Mouse (Mus musculus): ENCODE measurements around the gene Dbx1.

The Dbx1 gene

GRCm38 (mm10) chr7:49636491-49637115 is at the start of gene Dbx1:
Dbx1 (minus strand) TSS chr7:49636849.
- no peak for DNase-seq

DNA sequence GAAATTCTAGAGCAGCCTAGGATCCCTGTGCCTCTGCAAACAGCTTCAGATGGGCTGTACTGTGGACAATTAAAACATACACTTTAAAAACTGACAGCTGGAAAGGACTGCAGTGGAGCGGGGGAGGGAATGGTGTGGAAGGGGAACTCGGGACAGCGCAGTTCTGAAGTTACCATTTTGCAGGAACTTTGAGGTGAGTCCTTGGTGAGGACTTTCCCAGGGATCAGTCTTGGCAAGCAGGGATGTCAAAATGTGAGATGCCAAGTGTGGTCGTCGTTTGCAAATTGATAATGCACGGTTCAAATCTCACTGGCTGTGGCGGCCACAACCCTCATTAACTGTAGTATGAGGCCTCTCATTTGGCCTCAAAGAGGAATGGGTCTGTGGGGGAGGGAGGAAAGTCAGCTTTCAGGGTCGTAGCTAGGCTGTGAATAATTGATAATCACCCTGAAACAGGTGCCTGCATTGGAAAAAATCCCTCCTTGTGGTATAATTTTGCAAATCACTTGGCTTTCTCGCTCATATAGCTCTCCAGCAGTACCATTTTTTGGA is 42.3 kb upstream of the Dbx1 start:
- DNase-seq: no peak

DNA sequence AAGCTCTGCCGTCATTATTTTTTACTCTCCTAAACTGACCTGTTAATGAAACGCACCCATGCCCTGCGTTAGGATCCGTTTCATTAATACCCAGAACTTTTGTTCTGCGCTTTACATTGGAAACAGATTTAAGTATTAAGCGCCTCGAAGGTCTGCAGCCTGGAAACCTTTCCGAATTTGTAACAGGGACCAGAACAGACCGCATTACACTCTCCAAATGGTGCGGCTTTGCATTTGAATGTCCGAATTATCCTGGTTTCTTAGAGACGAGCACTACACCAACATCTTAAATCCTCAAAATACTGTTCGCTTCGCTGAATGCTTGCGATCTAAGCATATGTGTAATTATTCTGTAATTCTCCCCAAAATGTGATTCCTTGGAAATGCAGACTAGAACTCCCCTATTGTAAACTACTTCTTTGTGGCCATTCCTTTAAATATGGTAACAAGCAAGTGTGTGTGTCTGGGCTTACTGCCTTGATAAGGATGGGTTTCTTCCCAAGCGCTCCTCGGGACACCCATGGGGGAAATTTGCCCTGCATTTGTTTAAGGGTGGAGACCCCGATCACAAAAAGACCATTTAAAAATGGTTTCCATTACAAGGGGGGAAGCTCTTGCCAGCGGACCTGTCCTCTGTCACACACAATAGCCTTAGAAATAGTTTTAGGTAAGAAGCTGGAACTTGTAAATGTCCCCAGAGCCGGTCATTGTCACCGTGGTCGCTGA is 41.6 kb upstream of the Dbx1 start:
- no peak for DNase-seq

GRCm38 (mm10) chr7:49677166-49677565 is 40.5 kb upstream of the Dbx1 start:
- no peak for DNase-seq

GRCm38 (mm10) chr7:49676627-49677026 is 40.0 kb upstream of the Dbx1 start:
- DNase-seq: no peak

DNA sequence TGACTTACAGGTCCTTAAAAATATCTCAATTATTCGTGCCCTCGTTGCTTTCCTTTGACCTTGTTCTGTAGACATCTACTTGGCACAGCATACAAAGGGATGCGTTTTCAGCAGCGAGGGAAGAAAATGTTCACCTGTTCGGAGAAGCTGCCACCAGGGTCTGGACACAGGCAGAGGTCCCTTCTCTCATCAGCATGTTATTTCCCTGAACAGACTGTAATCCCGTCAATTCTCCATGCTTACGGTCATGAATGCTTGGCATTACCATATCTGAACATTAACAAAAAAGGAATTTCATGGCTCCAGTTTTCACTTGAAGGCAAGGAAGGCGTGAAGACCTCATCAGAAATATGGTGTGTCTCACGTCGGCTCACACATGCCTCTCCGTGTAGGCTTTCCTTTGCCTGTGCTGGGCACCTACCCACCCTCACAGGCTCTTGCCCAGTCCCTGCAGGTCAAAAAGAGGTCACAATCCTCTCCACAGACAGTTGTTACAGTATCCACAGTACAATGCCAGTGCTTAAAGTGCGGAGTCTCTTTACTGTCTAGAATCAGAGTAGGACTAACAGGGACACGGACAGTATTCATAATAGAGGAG is 31.7 kb upstream of the Dbx1 start:
- no peak for DNase-seq

GRCm38 (mm10) chr7:49663575-49663974 is 26.9 kb upstream of the Dbx1 start:
- DNase-seq: no peak

DNA sequence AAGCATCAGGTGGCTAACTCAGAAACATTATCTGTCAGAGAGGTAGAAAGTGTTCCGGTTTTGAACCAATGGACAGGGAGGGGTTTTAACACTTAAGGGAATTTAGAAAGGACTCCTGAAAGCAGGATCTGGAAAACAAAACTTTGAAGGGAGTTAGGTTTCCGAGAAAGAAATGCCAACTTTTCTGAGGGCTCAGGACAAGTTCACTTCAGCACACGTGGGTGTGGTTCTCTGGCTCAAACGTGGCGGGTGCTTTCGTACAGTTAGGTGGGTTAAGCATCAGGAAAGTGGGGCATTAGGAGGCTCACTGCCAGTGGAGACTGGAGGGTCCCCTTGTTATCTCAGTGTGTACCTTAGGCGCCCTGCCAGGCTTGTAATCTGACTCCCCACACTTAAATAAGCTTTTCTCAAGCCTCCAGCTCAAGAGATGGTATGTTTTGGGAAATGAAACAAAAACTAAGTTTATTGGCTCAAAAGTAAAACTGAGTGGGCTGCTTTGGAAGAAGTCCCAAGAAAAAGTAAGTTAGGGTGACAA is 25.9 kb upstream of the Dbx1 start:
- no peak for DNase-seq

DNA sequence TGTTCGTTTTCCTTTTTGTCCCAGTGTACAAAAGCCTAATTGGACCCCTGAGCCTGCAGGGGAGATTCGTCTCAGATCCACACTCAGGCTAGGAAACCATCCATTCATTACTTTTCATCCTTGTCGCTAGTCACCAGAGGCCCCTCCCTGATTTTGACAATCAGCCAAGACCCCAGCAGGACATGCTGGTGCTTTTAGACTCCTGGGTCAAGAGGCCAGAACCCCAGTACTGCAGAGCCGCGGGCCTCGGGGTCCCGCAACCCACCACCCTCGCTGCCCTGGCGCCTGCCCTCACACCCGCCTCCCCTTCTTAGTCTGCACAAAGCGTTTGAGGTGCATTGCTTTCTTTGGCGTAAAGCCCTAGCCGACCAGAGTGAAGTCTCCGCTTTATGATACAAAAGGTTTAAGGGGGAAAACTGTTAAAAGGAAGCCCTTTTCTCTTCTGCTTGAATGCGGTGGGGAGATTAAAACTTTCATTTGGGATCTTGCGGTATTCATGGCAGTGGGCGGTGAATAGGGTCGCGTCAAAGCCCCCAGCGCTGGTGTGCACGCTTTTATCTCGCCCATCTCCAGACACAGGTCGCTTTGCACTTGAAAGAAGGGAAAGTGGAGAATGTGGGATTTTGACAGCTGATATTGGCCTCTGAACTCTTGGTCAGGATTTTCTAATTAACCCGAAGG is 25.3 kb upstream of the Dbx1 start:
- no peak for DNase-seq

GRCm38 (mm10) chr7:49640709-49641305 is 4.2 kb upstream of the Dbx1 start:
- no peak for DNase-seq

- no peak for DNase-seq
These were observed 3.4 kb upstream of the Dbx1 start for GRCm38 (mm10) chr7:49639864-49640708.

GRCm38 (mm10) chr7:49638941-49639776 is 2.5 kb upstream of the Dbx1 start:
- DNase-seq: no peak

DNA sequence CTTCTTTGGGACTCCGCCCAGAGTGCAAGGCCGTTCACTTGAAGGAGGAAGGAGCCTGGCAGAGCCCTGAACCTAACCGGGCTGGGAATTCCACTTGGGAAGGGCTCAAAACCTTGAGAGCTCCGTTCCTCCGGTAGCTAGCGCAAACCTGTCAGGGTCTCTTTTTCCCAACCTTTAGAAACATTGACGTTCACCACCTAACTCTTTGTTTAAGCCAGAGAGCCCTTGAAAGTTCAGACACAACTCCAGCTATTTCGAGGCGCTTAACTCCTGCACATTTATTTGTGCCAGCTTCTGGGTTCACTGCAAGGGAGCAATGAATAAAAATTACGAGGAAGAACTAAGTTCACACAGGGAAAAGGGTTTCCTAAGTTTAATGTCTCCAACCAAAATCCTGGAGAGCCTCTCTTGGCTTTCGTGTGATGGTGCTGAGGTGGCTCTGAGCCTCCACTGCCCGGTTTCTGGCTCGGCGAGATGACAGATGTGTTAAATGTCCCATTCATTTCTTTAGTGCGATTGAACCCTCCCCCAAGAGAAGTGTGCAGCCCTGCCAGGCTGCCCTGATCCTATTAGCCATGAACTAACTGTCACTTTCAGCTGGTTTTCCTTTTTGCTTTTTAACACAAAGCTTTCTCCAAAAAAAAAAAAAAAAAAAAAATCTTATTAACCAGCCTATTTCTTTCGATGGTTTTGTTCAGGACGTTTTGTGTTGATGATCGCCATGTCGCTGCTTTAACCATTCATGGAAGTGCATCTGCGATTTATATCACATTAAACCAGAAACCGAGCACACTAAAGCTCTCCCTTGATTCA is 1.4 kb upstream of the Dbx1 start:
- DNase-seq: no peak

DNA sequence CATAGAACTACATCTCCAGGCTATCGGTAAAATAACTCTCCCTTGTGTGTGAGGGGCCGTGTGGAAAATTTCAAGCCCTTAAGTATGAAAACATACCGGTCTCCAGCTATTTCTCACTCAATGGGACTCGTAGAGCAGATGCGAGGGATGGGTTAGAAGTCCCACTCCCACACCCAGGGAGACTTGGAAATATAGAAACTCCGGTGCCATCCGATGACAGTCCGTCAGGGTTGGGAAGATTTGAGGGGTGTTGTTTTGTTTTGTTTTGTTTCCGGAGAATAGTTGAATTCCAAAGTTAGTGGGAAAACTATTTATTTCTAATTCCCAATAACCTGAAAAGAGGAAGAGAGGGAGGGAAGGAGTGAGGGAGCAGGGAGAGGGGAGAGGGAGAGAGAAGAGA is 632 bp upstream of the Dbx1 start:
- DNase-seq: no peak

GRCm38 (mm10) chr7:49635971-49636370 is 678 bp downstream of the Dbx1 start:
- DNase-seq: no peak

DNA sequence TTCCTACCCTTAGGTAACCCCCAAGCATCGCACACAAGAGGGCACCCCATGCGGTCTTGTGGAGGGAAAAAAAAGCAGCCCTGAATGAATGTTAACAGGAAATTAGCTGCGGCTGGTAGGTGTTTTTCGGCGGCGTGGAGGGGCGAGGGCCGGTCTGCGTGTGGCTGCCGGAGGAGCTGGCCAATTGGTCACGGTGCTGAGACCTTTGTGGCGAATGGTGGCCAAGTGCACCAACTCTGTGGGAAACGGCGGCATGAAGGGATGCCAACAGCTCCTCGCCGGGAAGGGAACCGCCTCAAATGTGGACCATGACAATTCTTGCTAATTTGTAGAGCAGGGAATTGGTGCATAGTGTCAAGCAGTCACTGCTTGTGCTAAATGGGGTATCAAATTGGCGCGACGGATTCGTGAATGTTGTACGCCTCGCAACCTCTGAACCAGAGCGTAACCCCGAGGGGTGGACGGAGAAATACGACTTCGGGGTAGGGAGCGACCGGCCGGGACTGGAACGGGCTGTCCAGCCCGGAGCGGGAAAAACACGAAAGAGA is 1.5 kb downstream of the Dbx1 start:
- no peak for DNase-seq

GRCm38 (mm10) chr7:49634291-49635073 is 2.2 kb downstream of the Dbx1 start:
- no peak for DNase-seq

DNA sequence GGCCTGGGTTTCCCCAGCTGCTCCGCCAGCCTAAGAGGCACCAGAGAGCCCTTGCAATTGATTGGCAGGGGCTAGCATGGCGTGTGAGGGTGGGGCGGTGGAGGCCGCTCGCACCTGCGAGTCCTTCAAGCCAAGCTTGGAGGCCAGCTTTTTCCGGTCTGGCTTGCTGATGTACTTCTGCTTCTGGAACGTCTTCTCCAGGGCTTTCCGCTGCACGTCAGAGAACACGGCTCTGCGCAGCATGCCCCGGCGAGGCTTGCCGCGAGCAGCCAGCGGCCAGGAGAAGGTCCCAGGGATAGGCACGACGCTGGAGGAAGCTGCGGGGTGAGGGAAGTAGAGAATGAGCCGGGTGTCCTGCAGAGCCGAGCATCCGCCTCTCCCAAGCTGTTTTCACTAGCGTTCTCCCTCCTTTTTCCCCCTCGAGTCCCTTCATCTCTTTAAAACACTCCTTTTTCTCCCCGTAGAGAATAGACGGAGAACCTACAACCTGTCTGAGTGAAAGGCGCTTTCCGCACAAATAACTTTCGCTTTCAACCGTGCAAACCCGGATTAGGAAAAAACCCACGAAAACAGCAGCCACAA is 3.2 kb downstream of the Dbx1 start:
- DNase-seq: no peak

Data from right cerebral cortex, postnatal 14 days (tissue).